Mouse (Mus musculus) neural tube, embryonic 14.5 days (tissue): ENCODE results near the gene Sp1. TPM values are rescaled to one million over a fixed set of nuclear protein-coding genes. Genes with fewer than 3 reads are reported as not detected.

Experiments
- ATAC-seq: fragments of 200-750 bp; cut with Nextera tagmentation; 2 replicates; pipeline ENCODE4 v1.8.0; 2017; ENCODE audit warnings: low read depth, mild to moderate bottlenecking, moderate TSS enrichment, moderate library complexity
- H3K27ac ChIP-seq: fragments of 300-500 bp; sonication (generic); 2 replicates; pipeline ENCODE4 v1.5.1; 2014; ENCODE audit warnings: low read depth, mild to moderate bottlenecking, control low read depth, low read length, moderate library complexity, mixed read lengths
- H3K27me3 ChIP-seq: fragments of 300-500 bp; sonication (generic); 2 replicates; pipeline ENCODE4 v1.6.1; 2014; ENCODE audit warnings: low read length; ENCODE audit not compliant: control insufficient read depth, insufficient read depth
- H3K36me3 ChIP-seq: fragments of 300-500 bp; sonication (generic); 2 replicates; pipeline ENCODE4 v1.6.1; 2014; ENCODE audit warnings: low read length, mixed read lengths; ENCODE audit not compliant: control insufficient read depth, insufficient read depth
- H3K4me1 ChIP-seq: fragments of 300-500 bp; sonication (generic); 2 replicates; pipeline ENCODE4 v1.6.1; 2014; ENCODE audit warnings: low read length; ENCODE audit not compliant: control insufficient read depth, insufficient read depth
- H3K4me2 ChIP-seq: fragments of 300-500 bp; sonication (generic); 2 replicates; pipeline ENCODE4 v1.6.1; 2014; ENCODE audit warnings: mild to moderate bottlenecking, low read depth, low read length, control low read depth
- H3K4me3 ChIP-seq: fragments of 300-500 bp; sonication (generic); 2 replicates; pipeline ENCODE4 v1.5.1; 2014; ENCODE audit warnings: low read depth, low read length, control low read depth, mixed read lengths
- H3K9ac ChIP-seq: fragments of 300-500 bp; sonication (generic); replicated peaks from 2 replicates; pipeline ENCODE4 v1.6.1; 2014; ENCODE audit warnings: low read depth, mild to moderate bottlenecking, control low read depth, low read length, mixed read lengths
- H3K9me3 ChIP-seq: fragments of 300-500 bp; sonication (generic); 2 replicates; pipeline ENCODE4 v1.6.1; 2016; ENCODE audit warnings: low read length; ENCODE audit not compliant: control insufficient read depth
- WGBS: fragments of 180-500 bp; shearing (Covaris S2); extraction: QIAGEN DNeasy Blood & Tissue Kit; methylation state at CpG from one replicate; pipeline ENCODE4 v1.1.7; 2014; 5-methylcytosine and 5-hydroxymethylcytosine counted together
- polyA plus RNA-seq: library from polyadenylated mRNA; unstranded; fragments of >200 nt; fragmentation: Nextera tagmentation; extraction: Ambion mirVana; gene quantifications from 2 replicates; pipeline ENCODE4 v1.2.1, GENCODE M21; 2014

The Sp1 gene
- polyA plus RNA-seq: 5.3 and 6.3 TPM in 2 replicates

DNA sequence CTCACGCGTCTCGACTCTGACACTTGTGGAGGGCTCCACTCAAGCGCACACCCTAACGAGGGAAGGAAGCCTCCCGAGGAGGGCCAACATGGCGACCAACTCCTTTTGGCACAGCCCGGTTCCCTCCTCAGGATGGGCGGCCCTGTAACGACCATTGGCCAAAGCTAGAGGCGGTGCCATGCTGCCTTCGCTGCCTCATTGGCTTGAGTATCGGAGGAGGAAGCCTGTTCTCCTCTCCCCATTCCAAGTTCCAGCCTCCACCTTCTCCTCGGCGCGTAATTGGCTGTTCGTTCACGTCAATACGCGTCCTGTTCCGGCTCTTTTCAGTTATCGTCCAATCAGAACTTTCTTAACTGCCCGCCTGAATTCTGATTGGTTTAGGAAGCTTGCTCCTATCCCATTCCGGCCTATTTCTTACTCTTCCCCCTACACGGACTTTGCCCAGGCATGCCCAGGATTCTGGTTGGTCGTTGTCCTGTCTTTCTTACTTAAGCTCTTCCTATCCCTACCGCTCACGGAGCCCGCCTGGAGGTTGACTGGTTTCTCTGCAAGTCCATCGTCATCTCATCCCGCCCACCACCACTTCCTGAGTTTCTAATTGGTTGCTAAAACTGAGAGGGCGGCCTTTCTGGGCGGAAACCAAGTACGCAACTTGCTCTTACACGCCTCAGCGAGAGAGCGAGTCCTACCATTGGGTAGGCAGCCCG is at the start of gene Sp1:
Gene Sp1, plus strand, starts transcription at position 655 of the 707 bp plus-strand sequence.
- WGBS: under 1% methylated on average over 38 of the region's 38 CpGs
- peak; percentile 98 for ATAC-seq

DNA sequence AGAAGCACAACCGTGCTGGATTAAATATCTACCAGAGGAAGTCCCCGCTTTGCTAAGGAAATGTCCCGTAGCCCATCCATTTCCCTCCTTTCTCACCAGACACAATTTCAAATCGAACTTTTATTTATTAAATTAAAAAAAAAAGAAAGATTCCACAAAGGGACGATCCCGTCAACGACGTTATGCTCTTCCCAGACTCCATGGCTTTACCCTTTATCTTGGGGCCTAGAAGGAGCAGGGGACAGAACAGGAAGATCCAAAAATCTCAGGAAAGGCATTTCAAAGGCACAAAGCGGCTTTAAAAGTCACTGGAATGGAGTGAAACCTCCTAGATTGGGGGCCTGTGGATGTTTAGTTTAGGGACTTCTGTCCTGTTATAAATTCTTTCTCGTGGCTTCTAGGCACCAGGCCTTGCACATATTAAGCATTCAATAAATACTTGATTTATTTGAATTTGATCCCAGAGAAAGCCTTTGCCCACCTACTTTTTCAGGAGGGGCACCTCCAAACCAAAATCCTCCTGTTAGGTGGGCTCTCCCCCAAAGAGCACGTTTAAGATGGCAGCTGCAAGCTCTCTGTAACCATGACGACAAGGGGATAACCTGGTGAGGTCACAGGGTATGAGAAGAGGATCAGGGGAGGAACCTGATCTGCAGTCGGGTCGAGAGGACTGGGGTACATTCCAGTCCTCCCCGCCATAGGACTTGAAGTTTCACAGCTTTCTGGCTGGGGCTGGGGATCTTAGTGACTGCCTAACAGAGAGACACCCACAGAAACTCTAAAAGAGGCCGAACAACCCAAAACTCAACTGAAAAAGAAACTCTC is 49.2 kb upstream of the Sp1 start:
- WGBS: 25% methylated on average over 16 of the region's 16 CpGs
- H3K27ac ChIP-seq: no peak overlapping the region
- peak overlapping the region; percentile 46; the same call in 1 of the 2 replicates for H3K4me3 ChIP-seq

More for the DNA sequence above, at the start of gene Sp1:
- H3K4me3 ChIP-seq: peak within 1 kb of the TSS; percentile 71
- H3K27ac ChIP-seq: peak within 1 kb of the TSS; percentile 99
- H3K9me3 ChIP-seq: no peaks in the 10 kb centered on the region
- peaks cover 25% of the 10 kb centered on the region for H3K4me1 ChIP-seq
- H3K36me3 ChIP-seq: peaks cover 27% of the 10 kb centered on the region
- H3K27me3 ChIP-seq: no peaks in the 10 kb centered on the region
- peak within 1 kb of the TSS; percentile 90 for H3K9ac ChIP-seq
- H3K4me2 ChIP-seq: peak within 1 kb of the TSS; percentile 62

DNA sequence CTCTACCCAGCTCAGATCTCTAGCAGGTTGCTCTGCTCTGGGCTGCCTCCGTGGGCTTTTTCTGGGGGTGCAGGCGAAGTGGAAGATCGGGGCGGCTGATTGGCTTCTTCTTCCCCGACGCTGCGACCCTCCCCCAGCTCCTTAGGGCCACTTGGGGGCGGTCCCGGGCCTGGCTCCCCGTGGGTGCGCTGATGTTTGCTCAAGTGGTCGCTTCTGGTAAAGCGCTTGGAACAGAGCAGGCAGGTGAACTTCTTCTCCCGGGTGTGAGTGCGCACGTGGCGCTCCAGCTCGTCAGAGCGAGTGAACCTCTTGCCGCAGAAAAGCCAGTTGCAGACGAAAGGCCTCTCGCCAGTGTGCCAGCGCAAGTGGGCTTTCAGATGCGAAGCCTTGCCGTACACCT is 47.8 kb upstream of the Sp1 start:
- Histone ChIP-seq H3K9me3 (no peaks in the 10 kb centered on the region), H3K27ac (no peak overlapping the region), H3K27me3 (peaks cover 15% of the 10 kb centered on the region; the same call in 1 of the 2 replicates), H3K9ac (no peak overlapping the region), H3K4me3 (no peak overlapping the region), H3K4me1 (peaks cover 13% of the 10 kb centered on the region; the same call in 1 of the 2 replicates), H3K4me2 (peak overlapping the region; percentile 42), H3K36me3 (no peaks in the 10 kb centered on the region)
- WGBS: 3% methylated on average over 25 of the region's 25 CpGs
- no peak for ATAC-seq

More for the DNA sequence above, 49.2 kb upstream of the Sp1 start:
- H3K4me2 ChIP-seq: peak overlapping the region; percentile 93; the same call in 1 of the 2 replicates
- H3K9ac ChIP-seq: no peak overlapping the region
- no peak for ATAC-seq
- peaks cover 13% of the 10 kb centered on the region; the same call in 1 of the 2 replicates for H3K4me1 ChIP-seq
- no peaks in the 10 kb centered on the region for H3K9me3 ChIP-seq
- no peaks in the 10 kb centered on the region for H3K36me3 ChIP-seq
- peaks cover 15% of the 10 kb centered on the region; the same call in 1 of the 2 replicates for H3K27me3 ChIP-seq

- Histone ChIP-seq H3K4me3 (no peak overlapping the region), H3K9me3 (no peaks in the 10 kb centered on the region), H3K4me1 (peaks cover 13% of the 10 kb centered on the region; the same call in 1 of the 2 replicates), H3K27ac (no peak overlapping the region), H3K27me3 (peaks cover 15% of the 10 kb centered on the region; the same call in 1 of the 2 replicates), H3K9ac (no peak overlapping the region), H3K36me3 (no peaks in the 10 kb centered on the region), H3K4me2 (no peak overlapping the region)
- ATAC-seq: no peak
- WGBS: 30% methylated on average over 5 of the region's 5 CpGs
These were observed 47.1 kb upstream of the Sp1 start for GRCm38 (mm10) chr15:102358834-102359233.

- WGBS: 18% methylated on average over 14 of the region's 14 CpGs
- Histone ChIP-seq H3K9ac (no peak overlapping the region), H3K27me3 (peaks cover 13% of the 10 kb centered on the region; the same call in 1 of the 2 replicates), H3K36me3 (no peaks in the 10 kb centered on the region), H3K4me3 (no peak overlapping the region), H3K4me1 (peaks cover 9% of the 10 kb centered on the region; the same call in 1 of the 2 replicates), H3K4me2 (no peak overlapping the region), H3K27ac (no peak overlapping the region), H3K9me3 (no peaks in the 10 kb centered on the region)
- no peak for ATAC-seq
These were observed 43.3 kb upstream of the Sp1 start for GRCm38 (mm10) chr15:102362648-102363047.

DNA sequence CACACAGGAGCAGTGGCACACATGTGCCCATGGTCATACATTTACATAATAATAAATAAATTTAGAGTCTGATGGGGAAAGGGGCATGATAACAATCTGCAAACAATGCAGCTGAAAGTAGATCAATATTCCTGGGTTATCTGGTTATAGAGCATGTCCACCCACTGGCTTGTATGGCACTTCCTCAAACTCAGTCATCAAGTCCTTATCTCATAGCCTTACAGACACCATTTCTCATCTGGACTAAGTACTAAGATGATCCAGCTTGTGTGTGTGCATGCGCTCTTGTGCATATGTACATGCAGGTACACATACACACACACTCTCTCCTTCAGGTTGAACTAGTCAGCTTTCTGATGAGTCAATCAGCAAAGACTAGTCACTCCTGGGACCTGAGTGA is 41.3 kb upstream of the Sp1 start:
- Histone ChIP-seq H3K27me3 (no peaks in the 10 kb centered on the region), H3K9ac (no peak overlapping the region), H3K4me3 (no peak overlapping the region), H3K4me1 (no peaks in the 10 kb centered on the region), H3K4me2 (no peak overlapping the region), H3K27ac (no peak overlapping the region), H3K36me3 (no peaks in the 10 kb centered on the region), H3K9me3 (no peaks in the 10 kb centered on the region)
- no peak for ATAC-seq
- 93% methylated on average over 1 of the region's 1 CpGs for WGBS

GRCm38 (mm10) chr15:102366238-102366637 is 39.7 kb upstream of the Sp1 start:
- Histone ChIP-seq H3K4me1 (no peaks in the 10 kb centered on the region), H3K9me3 (no peaks in the 10 kb centered on the region), H3K27ac (no peak overlapping the region), H3K9ac (peak overlapping the region; percentile 0; the same call in 1 of the 2 replicates), H3K36me3 (no peaks in the 10 kb centered on the region), H3K4me2 (peak overlapping the region; percentile 51), H3K4me3 (peak overlapping the region; percentile 2; the same call in 1 of the 2 replicates), H3K27me3 (no peaks in the 10 kb centered on the region)
- WGBS: 9% methylated on average over 7 of the region's 7 CpGs
- no peak for ATAC-seq

DNA sequence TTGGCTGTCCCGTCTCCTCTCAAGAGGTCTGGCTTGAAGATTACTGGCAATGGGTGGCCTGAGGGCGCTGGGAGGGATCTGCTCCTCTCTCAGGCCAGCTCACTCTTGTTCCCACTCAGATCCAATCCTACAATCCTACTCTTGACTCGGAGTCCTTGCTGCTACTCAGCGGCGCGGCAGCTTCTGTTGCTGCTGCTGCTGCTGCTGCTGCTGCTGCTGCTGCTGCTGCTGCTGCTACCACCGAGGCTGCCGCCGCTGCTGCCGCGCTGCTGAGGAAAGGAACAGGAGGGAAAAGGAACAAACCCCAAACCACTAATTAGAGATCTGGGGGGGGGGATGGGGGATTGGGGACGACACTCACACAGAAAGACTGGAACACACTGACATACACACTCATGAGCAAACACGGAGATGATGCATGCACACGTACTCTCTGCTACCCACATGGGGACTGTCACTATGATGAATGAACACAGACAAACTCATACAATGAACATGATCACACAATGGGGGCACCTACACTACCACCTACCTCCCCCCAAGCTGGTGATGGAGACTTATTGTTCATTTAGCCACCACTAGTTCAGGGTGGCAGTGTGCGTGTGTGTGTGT is 39.1 kb upstream of the Sp1 start, which contains the start of gene Sp7:
Gene Sp7, minus strand, starts transcription at position 450 of the 612 bp plus-strand sequence.
- Histone ChIP-seq H3K27me3 (no peaks in the 10 kb centered on the region), H3K4me3 (peak within 1 kb of the TSS; percentile 2), H3K9me3 (no peaks in the 10 kb centered on the region), H3K27ac (no peak within 1 kb of the TSS), H3K36me3 (no peaks in the 10 kb centered on the region), H3K9ac (peak within 1 kb of the TSS; percentile 11; the same call in 1 of the 2 replicates), H3K4me2 (peak within 1 kb of the TSS; percentile 51), H3K4me1 (no peaks in the 10 kb centered on the region)
- peak; percentile 62; the same call in 1 of the 2 replicates for ATAC-seq
- WGBS: 6% methylated on average over 15 of the region's 15 CpGs
